ENCODE assay signal across 21 mouse cellular contexts in genomic region chr1:78737646-78738045, GRCm38 (mm10).
"Had no signal": no experiment of that assay in that cellular context is flagged by ENCODE, and none has a peak within 500 bp of the region (broad histone marks: within the 10 kb centered on the region; RNA-seq: fewer than 3 reads in every experiment).

No protein-coding gene starts in this region.

- H3K27ac ChIP-seq: kidney, embryonic 15.5 days; limb, embryonic 12.5 days; limb, embryonic 15.5 days; liver, embryonic 14.5 days; lung, embryonic 15.5 days; midbrain, embryonic 13.5 days; stomach, postnatal 0 days had no signal

- H3K27me3 ChIP-seq: kidney, embryonic 15.5 days; limb, embryonic 12.5 days; limb, embryonic 15.5 days; lung, embryonic 15.5 days; midbrain, embryonic 13.5 days had no signal

- H3K4me2 ChIP-seq: kidney, embryonic 15.5 days; limb, embryonic 12.5 days; limb, embryonic 15.5 days; liver, embryonic 11.5 days; lung, embryonic 15.5 days; midbrain, embryonic 13.5 days had no signal

- H3K36me3 ChIP-seq: kidney, embryonic 15.5 days; limb, embryonic 12.5 days; limb, embryonic 15.5 days; lung, embryonic 15.5 days; midbrain, embryonic 13.5 days had no signal

- H3K4me3 ChIP-seq: kidney, embryonic 15.5 days; limb, embryonic 12.5 days; limb, embryonic 15.5 days; lung, embryonic 15.5 days; midbrain, embryonic 13.5 days had no signal

- H3K9me3 ChIP-seq: kidney, embryonic 15.5 days; limb, embryonic 12.5 days; limb, embryonic 15.5 days; lung, embryonic 15.5 days; midbrain, embryonic 13.5 days had no signal

- DNase-seq: kidney, adult 8-10 months; kidney, postnatal 10 days; kidney, postnatal 4 days; left cerebral cortex, postnatal 4 days; liver, postnatal 0 days; lung, postnatal 10 days; lung, postnatal 4 days; right cerebral cortex, adult 18-20 months; right cerebral cortex, postnatal 14 days; right cerebral cortex, postnatal 4 days; thymus, adult 2 months; thymus, postnatal 14 days; thymus, postnatal 4 days had no signal

- H3K4me1 ChIP-seq: kidney, embryonic 15.5 days; lung, embryonic 15.5 days had no signal

- ATAC-seq: liver, postnatal 0 days; midbrain, embryonic 13.5 days had no signal

- H3K9ac ChIP-seq: kidney, embryonic 15.5 days; limb, embryonic 12.5 days; limb, embryonic 15.5 days; liver, embryonic 14.5 days; liver, postnatal 0 days; lung, embryonic 15.5 days; midbrain, embryonic 13.5 days had no signal
